Mouse (Mus musculus) heart, adult 18-20 months (tissue): ENCODE measurements at regions not wholly inside any gene's neighbourhood (a gene's known extent, or its start where the extent isn't known, plus 50 kb on each side); places are given as distances from the start of the nearest gene placed in this dataset.
A peak's percentile ranks its signal among the peaks of the same experiment; 100 is the strongest.

ENCODE experiments used
- DNase-seq, 2 experiments: peaks; one replicate each; pipeline ENCODE4 v3.0.0; 2021 to 2022; ENCODE audit warnings: mixed read lengths in 1 of 2

DNA sequence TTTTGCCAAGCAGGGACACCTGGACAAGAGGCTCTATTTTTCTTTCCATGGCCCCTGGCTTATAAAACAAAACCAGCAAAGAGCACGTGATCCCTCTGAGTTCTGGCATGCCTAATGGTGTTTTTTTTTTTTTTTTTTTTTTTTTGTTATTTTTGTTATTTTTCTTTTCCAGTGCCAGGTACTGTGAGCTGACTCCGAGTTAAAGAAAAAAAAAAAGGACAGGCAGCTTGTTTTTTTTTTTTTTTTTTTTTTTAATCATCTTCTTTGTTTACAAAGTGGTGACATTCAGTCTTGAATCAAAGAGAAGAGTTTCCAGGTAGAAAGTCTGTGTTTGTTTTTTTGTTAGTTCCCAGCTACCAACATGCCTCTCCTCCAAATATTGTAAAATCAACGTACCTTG lies 263.8 kb downstream of the Bcl11a start:
- no peak for DNase-seq

GRCm38 (mm10) chr11:24342176-24342575 lies 264.3 kb downstream of the Bcl11a start:
- no peak for DNase-seq

DNA sequence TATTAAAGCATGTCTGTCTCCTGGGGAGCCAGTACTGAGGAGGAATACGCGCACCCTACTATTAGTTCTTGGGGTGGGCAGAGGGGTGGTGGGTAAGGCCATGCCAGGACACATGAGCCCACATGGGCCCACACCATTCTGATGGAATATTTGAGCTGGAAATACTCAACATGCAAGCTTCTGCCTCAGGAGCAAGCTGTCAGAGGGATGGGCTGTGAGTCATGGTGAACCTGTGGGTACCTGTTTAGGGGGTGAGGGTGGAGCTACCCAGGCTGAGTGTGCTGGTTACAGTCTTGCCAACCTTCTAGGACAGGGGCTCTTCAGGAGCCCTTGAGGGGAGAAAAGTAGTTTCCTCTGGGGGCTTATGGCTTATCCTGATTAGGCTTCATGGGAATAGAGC lies 264.9 kb downstream of the Bcl11a start:
- no peak for DNase-seq

DNA sequence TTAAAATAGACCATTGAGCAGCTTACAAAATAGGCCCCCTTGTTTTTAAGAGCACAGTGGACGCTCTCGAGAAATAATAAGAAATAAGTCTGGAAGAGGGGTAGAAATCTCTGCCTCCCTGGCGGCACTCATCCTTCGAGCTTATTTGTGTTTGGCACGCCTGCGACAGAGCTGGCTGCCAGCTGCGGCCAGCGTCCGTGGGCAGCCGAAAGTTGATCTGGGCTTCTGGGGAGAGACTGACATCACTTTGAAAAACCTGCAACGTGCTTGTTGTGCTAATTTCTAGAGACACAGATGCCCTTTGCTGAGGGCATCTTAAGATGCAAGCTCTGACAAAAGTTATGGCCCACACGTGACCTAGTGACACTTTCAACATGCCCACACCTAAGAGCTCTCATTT lies 269.4 kb downstream of the Bcl11a start:
- DNase-seq, result no peak

DNA sequence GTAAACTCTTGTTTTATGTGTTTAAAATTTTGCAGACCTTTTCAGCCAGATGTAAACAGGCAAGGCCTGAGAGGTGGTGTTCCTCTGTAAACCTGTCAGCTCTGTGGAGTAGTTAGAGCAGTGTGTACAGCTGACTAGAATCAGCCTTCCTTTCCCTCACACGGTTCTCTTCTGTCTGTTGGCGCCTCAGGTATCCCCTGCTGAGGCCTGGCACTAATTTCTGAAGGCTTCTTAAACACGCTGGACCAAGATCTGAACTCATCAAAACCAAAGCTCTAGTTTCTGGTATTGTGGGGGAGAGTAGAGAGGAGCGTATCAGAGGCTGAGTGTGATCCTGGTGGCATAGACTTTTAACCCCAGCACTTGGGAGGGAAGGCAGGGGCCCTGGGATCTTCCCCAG lies 270.9 kb downstream of the Bcl11a start:
- no peak for DNase-seq

DNA sequence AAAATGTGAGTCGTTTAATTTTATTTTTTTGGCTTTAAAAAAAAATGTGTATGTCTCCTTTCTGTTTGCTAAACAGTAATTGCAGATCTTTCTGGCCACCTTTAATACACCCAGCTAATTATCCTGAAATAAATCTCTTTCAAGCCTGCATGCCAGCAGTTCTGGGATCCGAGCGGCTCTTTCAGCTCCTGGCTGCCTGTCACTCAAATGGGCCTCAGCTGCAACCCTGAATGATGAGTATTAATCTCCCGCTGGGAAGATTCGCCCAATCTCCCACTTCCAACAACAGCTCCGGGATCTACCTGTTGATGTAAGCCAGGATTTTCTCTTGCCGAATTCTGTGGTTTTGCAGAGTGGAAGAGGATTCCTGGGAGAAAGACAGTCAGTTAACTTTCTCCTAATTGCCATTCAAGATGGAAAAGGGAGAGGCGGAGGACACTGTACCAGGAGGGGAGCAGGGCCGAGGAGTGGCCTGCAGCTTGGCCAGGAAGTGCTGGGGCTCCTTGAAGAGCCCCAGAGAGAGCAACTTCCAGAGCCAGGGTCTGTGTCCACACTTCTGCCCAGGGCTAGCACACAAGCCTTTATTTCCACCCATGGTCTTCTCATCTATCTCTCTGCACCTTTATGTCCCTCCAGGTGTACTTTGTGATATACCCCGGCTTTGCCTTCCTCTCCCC lies 272.2 kb downstream of the Bcl11a start:
- no peak for DNase-seq

DNA sequence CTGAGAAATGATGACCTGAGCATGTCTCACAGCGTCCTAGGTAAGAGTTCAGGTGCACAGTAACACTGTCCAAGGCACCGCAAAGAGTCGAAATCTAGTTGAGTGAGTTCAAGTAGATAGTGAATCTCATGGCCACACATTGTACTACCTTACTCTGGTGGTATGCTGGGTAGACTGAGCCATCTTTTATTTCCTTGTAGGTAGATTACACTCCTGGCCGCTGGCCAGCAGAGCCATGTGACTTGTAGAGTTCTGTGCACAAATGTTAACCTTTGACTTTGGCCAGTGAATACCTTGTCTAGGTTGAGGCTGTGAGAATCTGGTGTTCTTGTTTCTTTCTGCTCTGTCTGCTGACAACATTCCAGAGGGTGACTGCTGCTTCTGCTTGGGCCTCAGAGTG lies 273.0 kb downstream of the Bcl11a start:
- DNase-seq, result no peak

DNA sequence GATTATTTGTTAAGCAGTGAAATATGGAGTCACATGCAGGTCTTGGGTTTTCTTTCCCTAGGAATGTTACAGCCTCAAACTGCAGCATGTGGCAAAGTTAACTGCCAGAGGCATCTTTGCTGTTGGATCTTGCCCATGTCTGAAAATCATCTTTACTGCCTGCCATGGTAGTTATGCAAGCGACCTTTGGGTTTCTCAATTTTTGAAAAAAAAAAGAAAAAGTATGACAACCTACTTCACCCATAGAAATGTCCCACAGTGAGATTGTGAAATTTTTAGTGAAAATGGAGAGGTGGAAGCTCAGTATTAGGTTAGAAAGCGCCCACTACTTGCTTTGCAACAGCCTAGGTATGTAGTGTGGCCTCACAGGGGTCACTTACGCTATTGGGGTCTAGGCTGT lies 274.2 kb downstream of the Bcl11a start:
- no peak for DNase-seq

- no peak for DNase-seq
Measured at GRCm38 (mm10) chr11:24353056-24353455, 275.2 kb downstream of the Bcl11a start.

- no peak for DNase-seq
Measured at GRCm38 (mm10) chr11:24357388-24357787, 279.5 kb downstream of the Bcl11a start.

DNA sequence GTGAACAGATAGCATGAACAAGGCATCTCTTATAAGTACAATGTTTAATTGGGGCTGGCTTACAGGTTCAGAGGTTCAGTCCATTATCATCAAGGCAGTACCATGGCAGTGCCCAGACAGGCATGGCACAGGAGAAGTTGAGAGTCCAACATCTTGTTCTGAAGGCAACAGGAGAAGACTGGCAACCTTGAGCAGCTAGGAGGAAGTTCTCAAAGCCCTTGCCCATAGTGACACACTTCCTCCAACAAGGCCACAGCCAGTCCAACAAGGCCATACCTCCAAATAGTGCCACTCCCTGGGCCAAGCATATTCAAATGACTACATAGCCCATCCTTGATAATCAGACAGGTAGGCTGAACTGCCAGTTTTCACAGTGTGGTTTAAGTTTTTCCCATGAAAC lies 281.2 kb downstream of the Bcl11a start:
- DNase-seq, result no peak

DNA sequence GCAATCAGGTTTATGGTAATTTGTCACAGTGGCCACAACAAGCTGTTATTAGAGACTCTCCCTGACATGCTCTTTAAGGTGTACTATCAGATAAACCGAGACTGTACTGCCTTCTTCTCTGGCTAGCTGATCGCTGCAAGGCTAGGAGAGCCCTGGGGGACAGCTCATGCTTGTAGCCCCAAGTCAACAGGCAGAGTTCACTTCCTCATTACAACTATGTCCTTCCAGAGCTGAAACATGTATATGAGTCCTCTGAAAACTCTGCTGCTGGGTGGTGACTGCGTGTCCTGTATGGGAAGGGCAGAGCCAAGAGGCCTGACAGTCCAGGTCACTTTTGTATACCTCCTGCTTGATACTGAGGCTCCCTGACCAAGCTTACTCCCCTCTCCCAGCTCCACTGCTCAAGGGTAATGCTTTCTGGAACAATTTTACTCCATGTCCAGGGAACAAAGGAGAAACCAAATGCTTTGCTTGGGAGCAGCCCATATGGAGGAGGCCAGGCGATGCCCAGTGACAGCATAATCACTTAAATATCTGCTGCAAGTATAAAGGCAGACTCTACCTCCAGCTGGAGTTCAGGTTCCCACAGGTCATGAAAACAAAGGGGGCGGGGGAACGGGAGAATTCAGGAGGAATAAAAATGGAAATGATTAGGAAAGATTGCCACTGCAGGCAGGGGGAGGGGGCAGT lies 284.3 kb downstream of the Bcl11a start:
- no peak for DNase-seq

DNA sequence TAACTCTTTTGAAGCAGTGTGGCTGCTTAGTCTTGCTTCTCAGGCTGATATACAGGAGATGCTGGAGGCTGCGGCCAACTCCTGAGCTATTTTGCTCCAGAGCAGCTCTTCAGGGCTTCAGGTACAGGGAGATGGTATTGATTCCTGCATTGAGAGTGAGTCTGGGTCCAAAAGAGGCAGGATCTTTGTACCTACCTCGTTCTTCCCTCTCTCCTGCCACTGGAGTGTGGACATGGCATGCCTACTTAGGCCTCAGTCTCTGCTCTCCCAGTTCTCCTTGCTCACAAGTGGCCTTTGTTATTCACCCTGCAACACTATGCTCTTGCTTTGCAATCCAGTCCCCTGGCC lies 284.8 kb downstream of the Bcl11a start:
- no peak for DNase-seq

DNA sequence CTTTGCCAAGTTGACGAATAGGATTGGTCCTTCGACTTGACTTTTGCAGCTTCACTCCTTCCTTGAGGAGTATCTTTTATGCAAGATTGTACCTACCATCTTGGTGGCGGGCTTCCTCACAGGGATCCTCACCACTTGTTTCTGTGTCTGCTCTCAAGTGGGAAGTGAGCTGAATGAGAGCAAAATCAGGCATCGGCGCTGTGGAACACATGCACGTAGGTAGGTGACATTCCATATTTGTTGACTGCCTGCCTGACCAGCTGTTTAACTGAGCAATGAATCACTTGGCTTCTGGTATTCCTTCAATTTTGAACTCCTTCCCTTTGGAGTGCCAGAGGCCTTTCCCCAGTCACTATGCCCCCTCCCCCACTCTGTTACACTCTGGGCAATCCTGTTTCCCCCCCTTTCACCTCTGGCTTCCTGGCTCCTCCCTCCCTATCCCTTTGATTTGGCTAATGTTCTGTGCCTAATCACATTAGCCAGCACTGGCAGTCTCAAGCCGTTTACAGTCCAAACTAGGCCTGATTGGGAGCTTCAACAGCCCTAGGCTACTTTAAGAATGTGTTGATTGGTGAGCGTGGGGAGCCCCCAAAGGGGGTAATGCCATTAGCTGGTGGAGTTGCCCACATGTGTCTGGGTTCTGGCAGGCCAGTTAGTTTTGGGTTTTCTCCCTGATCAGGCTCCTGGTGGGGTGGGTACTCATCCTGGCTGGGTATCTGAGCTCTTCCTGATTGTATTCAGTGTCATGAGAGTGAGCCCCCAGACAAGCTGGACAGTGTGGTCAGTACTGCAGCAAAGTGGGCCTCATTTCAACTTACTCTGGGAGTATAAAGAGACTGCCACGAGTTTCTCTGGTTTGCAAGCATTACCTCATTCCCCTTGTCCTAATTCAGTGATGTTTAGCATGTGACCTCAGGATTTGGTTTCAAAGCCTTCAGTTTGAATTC lies 285.8 kb downstream of the Bcl11a start:
- peak; percentile 27 to 36 for DNase-seq

- no peak for DNase-seq
Measured at GRCm38 (mm10) chr11:24370198-24370860, 292.5 kb downstream of the Bcl11a start.

- DNase-seq, result no peak
Measured at GRCm38 (mm10) chr11:24370861-24371686, 293.2 kb downstream of the Bcl11a start.

- no peak for DNase-seq
Measured at GRCm38 (mm10) chr11:24371687-24371950, 293.8 kb downstream of the Bcl11a start.

DNA sequence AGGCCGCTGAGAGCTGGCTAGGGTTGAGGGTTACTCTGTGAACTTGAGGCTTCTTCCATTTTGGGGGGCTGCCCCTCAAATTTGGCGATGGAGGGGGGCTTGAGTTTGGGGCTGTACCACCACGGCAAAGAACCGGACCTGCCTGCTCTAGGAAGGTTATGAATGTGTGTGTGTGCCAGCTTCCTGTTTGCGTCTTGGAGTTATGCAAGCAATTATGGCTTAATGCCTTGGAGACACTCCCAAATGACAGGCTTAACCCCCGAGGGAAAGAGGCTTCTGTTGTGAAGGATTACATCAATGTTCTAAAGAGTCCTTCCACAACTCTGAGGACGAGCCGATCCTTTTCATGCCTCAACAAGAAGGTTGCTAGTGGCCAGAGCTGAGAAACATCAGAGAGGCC lies 294.1 kb downstream of the Bcl11a start:
- peak; percentile 74 to 81 for DNase-seq

DNA sequence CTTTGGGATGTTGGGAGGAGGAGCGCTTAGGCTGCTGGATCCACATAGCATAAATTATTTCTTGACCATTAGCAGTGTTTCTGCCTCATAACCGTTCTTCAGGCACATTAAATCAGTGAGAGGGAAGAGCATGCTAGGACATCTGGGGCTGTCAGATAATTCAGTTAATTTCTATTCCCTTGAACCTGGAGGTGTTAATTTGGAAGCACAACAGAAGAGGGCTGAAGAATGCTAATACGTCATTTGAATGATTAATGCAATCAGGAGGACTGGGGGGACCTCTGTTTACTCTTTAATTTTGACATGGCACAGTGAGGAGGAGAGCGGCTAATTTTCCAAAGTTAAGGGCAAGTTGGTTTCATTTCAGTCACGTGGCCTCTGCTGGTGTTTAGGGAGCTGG lies 294.8 kb downstream of the Bcl11a start:
- DNase-seq, result no peak

DNA sequence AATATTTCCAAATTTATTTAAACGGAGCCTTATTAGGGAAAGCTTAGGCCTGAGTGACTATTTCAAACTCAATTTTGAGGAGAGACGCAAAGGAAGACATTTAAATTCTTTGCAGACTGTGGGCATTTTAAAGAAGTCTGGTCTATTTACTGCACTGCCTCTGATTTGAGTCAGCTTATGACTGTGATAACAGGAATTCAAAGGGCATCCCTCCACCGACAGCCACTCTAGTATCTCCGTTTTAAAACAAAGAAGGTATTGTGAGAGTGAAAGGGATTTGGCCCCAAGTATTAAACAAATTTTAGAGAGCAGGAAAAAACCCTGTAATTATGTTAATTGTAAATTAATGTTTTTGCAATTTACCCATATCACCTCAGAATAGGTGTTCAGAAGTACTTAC lies 295.4 kb downstream of the Bcl11a start:
- no peak for DNase-seq

GRCm38 (mm10) chr11:24377530-24377929 lies 299.7 kb downstream of the Bcl11a start:
- no peak for DNase-seq

- peak; percentile 40 to 56 for DNase-seq
Measured at GRCm38 (mm10) chr11:24390578-24390977, 312.7 kb downstream of the Bcl11a start.
